Mouse (Mus musculus) CH12.LX (cell line): ENCODE data around the gene Dynlt1b. TPM values are rescaled to one million over a fixed set of nuclear protein-coding genes. Genes with fewer than 3 reads are reported as not detected.
"Not testable (repeated sequence)": the region's sequence is repeated elsewhere in the genome, so short reads cannot be mapped to it uniquely, and the experiment has no call there.

Experiments used
- DNase-seq: peaks from one replicate; pipeline ENCODE4 v3.0.0-alpha.2; 2013; ENCODE audit errors: extremely low read depth
- H3K27ac ChIP-seq: 2 replicates; pipeline ENCODE4 v1.5.1; 2012; ENCODE audit warnings: low read depth, mild to moderate bottlenecking, control low read depth, moderate library complexity; ENCODE audit not compliant: insufficient read depth
- H3K27me3 ChIP-seq: replicated peaks from 2 replicates; pipeline ENCODE3; 2012; ENCODE audit warnings: inconsistent platforms
- H3K36me3 ChIP-seq, 2 experiments: replicated peaks in 1 of 2; 2 replicates each; pipeline versions ENCODE3 to v1.6.1; 2012; ENCODE audit warnings: inconsistent platforms in 1 of 2, low read length in 1 of 2, mild to moderate bottlenecking in 1 of 2, mixed read lengths in 1 of 2, moderate library complexity in 1 of 2; ENCODE audit not compliant: control insufficient read depth in 1 of 2, insufficient read depth in 1 of 2
- H3K4me1 ChIP-seq, 2 experiments: 2 replicates each; pipeline ENCODE4 v1.6.1; 2012; ENCODE audit warnings: inconsistent platforms in 1 of 2, moderate library complexity in 1 of 2; ENCODE audit not compliant: insufficient read depth in 2 of 2, control insufficient read depth in 1 of 2
- H3K4me2 ChIP-seq: 2 replicates; pipeline ENCODE4 v1.6.1; 2012; ENCODE audit warnings: low read depth, mild to moderate bottlenecking, control low read depth; ENCODE audit not compliant: poor library complexity, insufficient read depth, severe bottlenecking
- H3K4me3 ChIP-seq, 3 experiments: fragments of 150-350 bp in 1 of 3; sonication (generic) in 1 of 3; replicated peaks in 1 of 3; 2 replicates each; pipeline versions ENCODE3 to v1.5.1; 2011 to 2012; ENCODE audit warnings: low read depth in 2 of 3, low read length in 2 of 3, mild to moderate bottlenecking in 2 of 3, moderate library complexity in 2 of 3, control low read depth in 1 of 3, improper control_type of control experiment in 1 of 3, inconsistent platforms in 1 of 3, mixed read lengths in 1 of 3; ENCODE audit not compliant: poor library complexity in 1 of 3
- H3K79me2 ChIP-seq: replicated peaks from 2 replicates; pipeline ENCODE4 v1.6.1; 2012; ENCODE audit warnings: mild to moderate bottlenecking, moderate library complexity; ENCODE audit not compliant: control insufficient read depth, poor library complexity, insufficient read depth, severe bottlenecking; ENCODE audit errors: extremely low read depth
- H3K9ac ChIP-seq: 2 replicates; pipeline ENCODE4 v1.6.1; 2012; ENCODE audit warnings: low read depth, mild to moderate bottlenecking, control low read depth, moderate library complexity; ENCODE audit not compliant: insufficient read depth
- H3K9me3 ChIP-seq: replicated peaks from 2 replicates; pipeline ENCODE3; 2012; ENCODE audit warnings: low read length, inconsistent platforms, mixed read lengths
- MAZ ChIP-seq: IDR thresholded peaks from 2 replicates; pipeline ENCODE4 v1.6.1; 2012; ENCODE audit warnings: low read depth, mild to moderate bottlenecking, inconsistent platforms, low read length, improper control_type of control experiment, moderate library complexity
- NELFE ChIP-seq: IDR thresholded peaks from 2 replicates; pipeline ENCODE4 v1.6.1; 2011; ENCODE audit warnings: low read depth, low read length, improper control_type of control experiment
- NRF1 ChIP-seq: IDR thresholded peaks from 2 replicates; pipeline ENCODE4 v1.6.1; 2014; ENCODE audit warnings: low read depth, mild to moderate bottlenecking, inconsistent platforms, low read length, improper control_type of control experiment, moderate library complexity
- POLR2A ChIP-seq: IDR thresholded peaks from 2 replicates; pipeline ENCODE4 v1.6.1; 2011; ENCODE audit warnings: low read depth, mild to moderate bottlenecking, improper control_type of control experiment, low read length
- TBP ChIP-seq: conservative IDR thresholded peaks from 2 replicates; pipeline ENCODE4 v1.6.1; 2011; ENCODE audit warnings: low read depth, low read length, improper control_type of control experiment
- TCF12 ChIP-seq: IDR thresholded peaks from 2 replicates; pipeline ENCODE4 v1.6.1; 2014; ENCODE audit warnings: low read depth, mild to moderate bottlenecking, inconsistent platforms, low read length, improper control_type of control experiment
- ZMIZ1 ChIP-seq: IDR thresholded peaks from 2 replicates; pipeline ENCODE4 v1.6.1; 2012; ENCODE audit warnings: low read depth, mild to moderate bottlenecking, inconsistent platforms, low read length, improper control_type of control experiment
- dilution Hi-C: fragments of 300-500 bp; cut with MboI; formaldehyde crosslinking; loops from 2 replicates; pipeline ENCODE4 v1.14.3; 2020; ENCODE audit warnings: low sequenced_read_pairs; ENCODE audit not compliant: extremely low pct_unique_long_range_greater_than_20kb, extremely low pct_ligation_motif_present
- in situ Hi-C: fragments of 300-500 bp; cut with MboI; formaldehyde crosslinking; loops from 3 replicates; pipeline ENCODE4 v1.14.3; 2019; ENCODE audit warnings: low sequenced_read_pairs, low pct_ligation_motif_present, low pct_unique_long_range_greater_than_20kb, mixed read lengths
- polyA plus RNA-seq: library from polyadenylated mRNA; unstranded; fragments of >175 nt; gene quantifications from 2 replicates; pipeline ENCODE4 v1.2.1, GENCODE M21; 2012; ENCODE audit warnings: low read depth; ENCODE audit not compliant: insufficient read length
- total RNA-seq, 2 experiments: library from RNA; depleted of rRNA; stranded (reverse); fragments of 300-350 nt in 1 of 2; fragments of >200 nt in 1 of 2; gene quantifications; 2 replicates each; pipeline ENCODE4 v1.2.3; 2012 to 2014

The Dynlt1b gene
- total RNA-seq (2012; rRNA removed), result 338 and 389 TPM in 2 replicates
- 542 and 607 TPM in 2 replicates for total RNA-seq (2014; rRNA removed)
- 287 and 371 TPM in 2 replicates for polyA plus RNA-seq

GRCm38 (mm10) chr17:6429945-6430344 is at the start of gene Dynlt1b:
Dynlt1b (plus strand) TSS chr17:6430112.
- H3K4me2 ChIP-seq, result peak within 1 kb of the TSS; percentile 78
- H3K27me3 ChIP-seq, H3K9me3 ChIP-seq, in situ Hi-C loops, dilution Hi-C loops: not testable (repeated sequence)
- peak; percentile 98 for DNase-seq
- H3K79me2 ChIP-seq, result peaks cover 15% of the 10 kb centered on the region
- TF ChIP-seq NRF1 (peak; percentile 82), ZMIZ1 (peak; percentile 72; the same call in 1 of the 2 replicates), TBP (0 out of 2 replicates have a peak, but pooled peaks have one; percentile 48), MAZ (0 out of 2 replicates have a peak, but pooled peaks have one; percentile 20), TCF12 (peak; percentile 85), NELFE (peak; percentile 71), POLR2A (peak; percentile 76)
- peak within 1 kb of the TSS; percentile 87 for H3K27ac ChIP-seq
- H3K36me3 ChIP-seq, result peaks cover 1 to 16% of the 10 kb centered on the region in 2 experiments
- peaks cover 8 to 25% of the 10 kb centered on the region in 2 experiments; a peak in 3 of 4 replicates for H3K4me1 ChIP-seq
- peak within 1 kb of the TSS; percentile 41 to 54 (median 50) for H3K4me3 ChIP-seq
- peak within 1 kb of the TSS; percentile 62 for H3K9ac ChIP-seq

GRCm38 (mm10) chr17:6380182-6380841 is 49.6 kb upstream of the Dynlt1b start:
- H3K4me1 ChIP-seq, H3K27ac ChIP-seq, H3K4me2 ChIP-seq, DNase-seq, in situ Hi-C loops, H3K9me3 ChIP-seq, H3K4me3 ChIP-seq, dilution Hi-C loops, H3K9ac ChIP-seq, H3K79me2 ChIP-seq, H3K27me3 ChIP-seq, H3K36me3 ChIP-seq: not testable (repeated sequence)

GRCm38 (mm10) chr17:6381071-6381682 is 48.7 kb upstream of the Dynlt1b start:
- H3K79me2 ChIP-seq, H3K9ac ChIP-seq, DNase-seq, dilution Hi-C loops, in situ Hi-C loops, H3K4me3 ChIP-seq, H3K4me1 ChIP-seq, H3K27ac ChIP-seq, H3K4me2 ChIP-seq, H3K9me3 ChIP-seq, H3K27me3 ChIP-seq, H3K36me3 ChIP-seq: not testable (repeated sequence)

GRCm38 (mm10) chr17:6386927-6387326 is 43.0 kb upstream of the Dynlt1b start:
- H3K27me3 ChIP-seq, H3K36me3 ChIP-seq, H3K4me3 ChIP-seq, H3K27ac ChIP-seq, H3K9me3 ChIP-seq, DNase-seq, H3K4me2 ChIP-seq, H3K4me1 ChIP-seq, dilution Hi-C loops, H3K9ac ChIP-seq, H3K79me2 ChIP-seq, in situ Hi-C loops: not testable (repeated sequence)

GRCm38 (mm10) chr17:6387380-6387911 is 42.5 kb upstream of the Dynlt1b start:
- H3K4me2 ChIP-seq, H3K9ac ChIP-seq, H3K9me3 ChIP-seq, H3K4me3 ChIP-seq, H3K36me3 ChIP-seq, H3K79me2 ChIP-seq, H3K4me1 ChIP-seq, H3K27ac ChIP-seq, H3K27me3 ChIP-seq, DNase-seq, dilution Hi-C loops, in situ Hi-C loops: not testable (repeated sequence)
